Mouse (Mus musculus): Measurements from ENCODE around the gene Sdc1. TPM values are rescaled to one million over a fixed set of nuclear protein-coding genes. Genes with fewer than 3 reads are reported as not detected.

The Sdc1 gene
- polyA plus RNA-seq, 1 experiment from 2014 or later: 35.0 TPM

GRCm38 (mm10) chr12:8829032-8829660 is 58.0 kb downstream of the Sdc1 start:
- Histone ChIP-seq H3K36me3 (ENCODE audit: control insufficient read depth, insufficient read depth) (no peaks in the 10 kb centered on the region), H3K4me1 (ENCODE audit: control insufficient read depth, insufficient read depth, low read length) (no peaks in the 10 kb centered on the region), H3K27me3 (ENCODE audit: control insufficient read depth, insufficient read depth, low read length) (no peaks in the 10 kb centered on the region), H3K4me2 (ENCODE audit: low read depth, low read length) (no peak overlapping the region), H3K9me3 (replicated peaks; ENCODE audit: control insufficient read depth, low read length) (no peaks in the 10 kb centered on the region), H3K27ac (ENCODE audit: low read length) (no peak overlapping the region), H3K4me3 (ENCODE audit: low read length) (no peak overlapping the region), H3K9ac (ENCODE audit: low read length) (no peak overlapping the region)
- no peak for ATAC-seq (replicated peaks; ENCODE audit: extremely low read depth, insufficient read depth, low FRiP score)
- 50% methylated on average over 13 of the region's 13 CpGs for WGBS

- Histone ChIP-seq H3K9me3 (replicated peaks; ENCODE audit: control insufficient read depth, low read length) (no peaks in the 10 kb centered on the region), H3K27me3 (ENCODE audit: control insufficient read depth, insufficient read depth, low read length) (no peaks in the 10 kb centered on the region), H3K27ac (ENCODE audit: low read length) (no peak overlapping the region), H3K36me3 (ENCODE audit: control insufficient read depth, insufficient read depth) (no peaks in the 10 kb centered on the region), H3K4me2 (ENCODE audit: low read depth, low read length) (no peak overlapping the region), H3K9ac (ENCODE audit: low read length) (no peak overlapping the region), H3K4me1 (ENCODE audit: control insufficient read depth, insufficient read depth, low read length) (no peaks in the 10 kb centered on the region), H3K4me3 (ENCODE audit: low read length) (no peak overlapping the region)
- no peak for ATAC-seq (replicated peaks; ENCODE audit: extremely low read depth, insufficient read depth, low FRiP score)
- WGBS: 85% methylated on average over 5 of the region's 5 CpGs
Measured at GRCm38 (mm10) chr12:8829661-8830040, 58.5 kb downstream of the Sdc1 start.

- Histone ChIP-seq H3K36me3 (ENCODE audit: control insufficient read depth, insufficient read depth) (no peaks in the 10 kb centered on the region), H3K9ac (ENCODE audit: low read length) (no peak overlapping the region), H3K4me1 (ENCODE audit: control insufficient read depth, insufficient read depth, low read length) (no peaks in the 10 kb centered on the region), H3K27me3 (ENCODE audit: control insufficient read depth, insufficient read depth, low read length) (no peaks in the 10 kb centered on the region), H3K27ac (ENCODE audit: low read length) (no peak overlapping the region), H3K9me3 (replicated peaks; ENCODE audit: control insufficient read depth, low read length) (no peaks in the 10 kb centered on the region), H3K4me2 (ENCODE audit: low read depth, low read length) (no peak overlapping the region), H3K4me3 (ENCODE audit: low read length) (no peak overlapping the region)
- ATAC-seq (replicated peaks; ENCODE audit: extremely low read depth, insufficient read depth, low FRiP score): no peak
- 65% methylated on average over 6 of the region's 6 CpGs for WGBS
Measured at GRCm38 (mm10) chr12:8830967-8831635, 60.0 kb downstream of the Sdc1 start.

- no peaks in the 10 kb centered on the region for H3K27me3 ChIP-seq (ENCODE audit: control insufficient read depth, insufficient read depth, low read length)
- WGBS: 71% methylated on average over 6 of the region's 6 CpGs
- ATAC-seq (replicated peaks; ENCODE audit: extremely low read depth, insufficient read depth, low FRiP score): no peak
- H3K9ac ChIP-seq (ENCODE audit: low read length): no peak overlapping the region
- H3K27ac ChIP-seq (ENCODE audit: low read length): no peak overlapping the region
- H3K4me1 ChIP-seq (ENCODE audit: control insufficient read depth, insufficient read depth, low read length): no peaks in the 10 kb centered on the region
- no peaks in the 10 kb centered on the region for H3K9me3 ChIP-seq (replicated peaks; ENCODE audit: control insufficient read depth, low read length)
- no peaks in the 10 kb centered on the region for H3K36me3 ChIP-seq (ENCODE audit: control insufficient read depth, insufficient read depth)
- H3K4me3 ChIP-seq (ENCODE audit: low read length): no peak overlapping the region
- H3K4me2 ChIP-seq (ENCODE audit: low read depth, low read length): no peak overlapping the region
Measured at GRCm38 (mm10) chr12:8831710-8832109, 60.6 kb downstream of the Sdc1 start.

GRCm38 (mm10) chr12:8840782-8841325 is 69.7 kb downstream of the Sdc1 start:
- Histone ChIP-seq H3K9me3 (replicated peaks; ENCODE audit: control insufficient read depth, low read length) (no peaks in the 10 kb centered on the region), H3K4me1 (ENCODE audit: control insufficient read depth, insufficient read depth, low read length) (no peaks in the 10 kb centered on the region), H3K27ac (ENCODE audit: low read length) (no peak overlapping the region), H3K4me2 (ENCODE audit: low read depth, low read length) (no peak overlapping the region), H3K27me3 (ENCODE audit: control insufficient read depth, insufficient read depth, low read length) (no peaks in the 10 kb centered on the region), H3K9ac (ENCODE audit: low read length) (no peak overlapping the region), H3K36me3 (ENCODE audit: control insufficient read depth, insufficient read depth) (no peaks in the 10 kb centered on the region), H3K4me3 (ENCODE audit: low read length) (no peak overlapping the region)
- no peak for ATAC-seq (replicated peaks; ENCODE audit: extremely low read depth, insufficient read depth, low FRiP score)
- 51% methylated on average over 7 of the region's 7 CpGs for WGBS

GRCm38 (mm10) chr12:8842725-8843124 is 71.6 kb downstream of the Sdc1 start:
- H3K4me1 ChIP-seq (ENCODE audit: control insufficient read depth, insufficient read depth, low read length): no peaks in the 10 kb centered on the region
- H3K4me2 ChIP-seq (ENCODE audit: low read depth, low read length): no peak overlapping the region
- H3K36me3 ChIP-seq (ENCODE audit: control insufficient read depth, insufficient read depth): no peaks in the 10 kb centered on the region
- no peak for ATAC-seq (replicated peaks; ENCODE audit: extremely low read depth, insufficient read depth, low FRiP score)
- no peak overlapping the region for H3K9ac ChIP-seq (ENCODE audit: low read length)
- no peaks in the 10 kb centered on the region for H3K9me3 ChIP-seq (replicated peaks; ENCODE audit: control insufficient read depth, low read length)
- 61% methylated on average over 7 of the region's 7 CpGs for WGBS
- no peak overlapping the region for H3K27ac ChIP-seq (ENCODE audit: low read length)
- no peak overlapping the region for H3K4me3 ChIP-seq (ENCODE audit: low read length)
- H3K27me3 ChIP-seq (ENCODE audit: control insufficient read depth, insufficient read depth, low read length): no peaks in the 10 kb centered on the region

Other genes starting within 250 kb of the Sdc1 start
- not detected in 2 replicates for gene Slc7a15, start 172.3 kb upstream of the Sdc1 start, polyA plus RNA-seq (2015; fragmentation: Nextera tagmentation; extraction: Ambion mirVana)
- 26.2 and 27.9 TPM in 2 replicates for gene Pum2, start 97.2 kb upstream of the Sdc1 start, polyA plus RNA-seq (2015; fragmentation: Nextera tagmentation; extraction: Ambion mirVana)
- 283 and 313 TPM in 2 replicates for gene Laptm4a, start 150.3 kb downstream of the Sdc1 start, polyA plus RNA-seq (2015; fragmentation: Nextera tagmentation; extraction: Ambion mirVana)
- 0.54 and 0.63 TPM in 2 replicates for gene Matn3, start 176.6 kb downstream of the Sdc1 start, polyA plus RNA-seq (2015; fragmentation: Nextera tagmentation; extraction: Ambion mirVana)
- 14.4 and 14.7 TPM in 2 replicates for gene Wdr35, start 202.6 kb downstream of the Sdc1 start, polyA plus RNA-seq (2015; fragmentation: Nextera tagmentation; extraction: Ambion mirVana)